Comparison of ENCODE assay signal across 18 mouse cellular contexts in genomic region chr6:30620994-30621393, GRCm38 (mm10). TPM values are rescaled to one million over a fixed set of nuclear protein-coding genes. Genes with fewer than 3 reads are reported as not detected.
DNase-seq lines count a peak whose midpoint lies in the region; ATAC-seq and TF ChIP-seq lines count a peak whose summit lies in the region.
"Had no signal": no experiment of that assay in that cellular context is flagged by ENCODE, and none has a peak within 500 bp of the region (broad histone marks: within the 10 kb centered on the region; RNA-seq: fewer than 3 reads in every experiment).

No protein-coding gene starts in this region.

- 71% methylated on average over 6 of the region's 6 CpGs for WGBS in liver, embryonic 13.5 days (ENCODE audit: insufficient replicate concordance)
- 85% methylated on average over 6 of the region's 6 CpGs for WGBS in liver, embryonic 12.5 days (ENCODE audit: insufficient replicate concordance)
- WGBS in embryonic facial prominence, embryonic 10.5 days: 85% methylated on average over 6 of the region's 6 CpGs
- WGBS in limb, embryonic 10.5 days: 80% methylated on average over 6 of the region's 6 CpGs
- WGBS in cerebellum, adult 2 months: 88% methylated on average over 6 of the region's 6 CpGs

- peak; percentile 25 for DNase-seq in gastrocnemius, postnatal 25 days
- DNase-seq in gastrocnemius, adult 18-20 months (ENCODE audit: low spot score): no peak
- DNase-seq in liver, embryonic 13.5 days: no peak
- no peak for DNase-seq in embryonic facial prominence, embryonic 10.5 days (ENCODE audit: low spot score)
- no peak for DNase-seq in limb, embryonic 10.5 days (ENCODE audit: low spot score)
- no peak for DNase-seq in cerebellum, adult 2 months
- DNase-seq in urinary bladder, postnatal 4 days (ENCODE audit: low spot score in 2 of 2): no peak
- DNase-seq: cerebellum, adult 11-12 months; gastrocnemius, postnatal 10 days; thymus, postnatal 14 days had no signal

- H3K27ac ChIP-seq in liver, embryonic 13.5 days: peak overlapping the region; percentile 19; the same call in 1 of the 2 replicates
- no peak overlapping the region for H3K27ac ChIP-seq in liver, embryonic 12.5 days
- peak overlapping the region; percentile 89 for H3K27ac ChIP-seq in embryonic facial prominence, embryonic 10.5 days (replicated peaks)
- H3K27ac ChIP-seq in limb, embryonic 10.5 days: peak overlapping the region; percentile 91
- no peak overlapping the region for H3K27ac ChIP-seq in cerebellum, adult 2 months (ENCODE audit: insufficient read depth, low read length)
- H3K27ac ChIP-seq: hindbrain, embryonic 14.5 days; neural tube, embryonic 12.5 days had no signal

- no peak overlapping the region for H3K9ac ChIP-seq in liver, embryonic 13.5 days
- H3K9ac ChIP-seq in liver, embryonic 12.5 days: no peak overlapping the region
- H3K9ac ChIP-seq: hindbrain, embryonic 14.5 days; neural tube, embryonic 12.5 days had no signal

- H3K4me3 ChIP-seq in liver, embryonic 13.5 days (replicated peaks): no peak overlapping the region
- H3K4me3 ChIP-seq in liver, embryonic 12.5 days: no peak overlapping the region
- H3K4me3 ChIP-seq in embryonic facial prominence, embryonic 10.5 days: no peak overlapping the region
- H3K4me3 ChIP-seq in limb, embryonic 10.5 days: no peak overlapping the region
- no peak overlapping the region for H3K4me3 ChIP-seq in cerebellum, adult 2 months (replicated peaks; ENCODE audit: insufficient read depth, low read depth, low read length)
- H3K4me3 ChIP-seq: neural tube, embryonic 12.5 days had no signal

- H3K36me3 ChIP-seq in liver, embryonic 13.5 days: no peaks in the 10 kb centered on the region
- H3K36me3 ChIP-seq in liver, embryonic 12.5 days: no peaks in the 10 kb centered on the region
- H3K36me3 ChIP-seq in embryonic facial prominence, embryonic 10.5 days (replicated peaks): no peaks in the 10 kb centered on the region
- no peaks in the 10 kb centered on the region for H3K36me3 ChIP-seq in limb, embryonic 10.5 days
- H3K36me3 ChIP-seq: neural tube, embryonic 12.5 days had no signal

- H3K27me3 ChIP-seq in liver, embryonic 13.5 days: peaks cover 45% of the 10 kb centered on the region
- peaks cover 60% of the 10 kb centered on the region for H3K27me3 ChIP-seq in liver, embryonic 12.5 days (replicated peaks)
- H3K27me3 ChIP-seq in embryonic facial prominence, embryonic 10.5 days (replicated peaks; ENCODE audit: low read depth, poor library complexity, severe bottlenecking): no peaks in the 10 kb centered on the region
- H3K27me3 ChIP-seq in limb, embryonic 10.5 days (ENCODE audit: low read depth, poor library complexity, severe bottlenecking): no peaks in the 10 kb centered on the region
- H3K27me3 ChIP-seq in cerebellum, adult 2 months (ENCODE audit: control insufficient read depth, insufficient read depth, low read length): no peaks in the 10 kb centered on the region
- H3K27me3 ChIP-seq: neural tube, embryonic 12.5 days had no signal

- H3K4me2 ChIP-seq in liver, embryonic 13.5 days: no peak overlapping the region
- H3K4me2 ChIP-seq in liver, embryonic 12.5 days: no peak overlapping the region
- H3K4me2 ChIP-seq: hindbrain, embryonic 14.5 days; neural tube, embryonic 12.5 days had no signal

- ATAC-seq in liver, embryonic 13.5 days (ENCODE audit: low read depth): no peak
- no peak for ATAC-seq in liver, embryonic 12.5 days
- ATAC-seq: forebrain, embryonic 16.5 days; midbrain, embryonic 16.5 days; Patski had no signal

- TF ChIP-seq CTCF in cerebellum, adult 2 months (IDR thresholded peaks at IDR 0.05; ENCODE audit: borderline replicate concordance, insufficient read depth, low read depth, low read length): no peak

- H3K9me3 ChIP-seq in liver, embryonic 13.5 days (replicated peaks): no peaks in the 10 kb centered on the region
- no peaks in the 10 kb centered on the region for H3K9me3 ChIP-seq in liver, embryonic 12.5 days (replicated peaks)
- H3K9me3 ChIP-seq in embryonic facial prominence, embryonic 10.5 days: no peaks in the 10 kb centered on the region
- H3K9me3 ChIP-seq in limb, embryonic 10.5 days (replicated peaks): no peaks in the 10 kb centered on the region
- H3K9me3 ChIP-seq: neural tube, embryonic 12.5 days had no signal

- TF ChIP-seq POLR2A in cerebellum, adult 2 months (IDR thresholded peaks at IDR 0.05; ENCODE audit: borderline replicate concordance, insufficient read depth, low read length): no peak

- H3K4me1 ChIP-seq in liver, embryonic 13.5 days (replicated peaks): peaks cover 15% of the 10 kb centered on the region
- peaks cover 20% of the 10 kb centered on the region for H3K4me1 ChIP-seq in liver, embryonic 12.5 days
- peaks cover 54% of the 10 kb centered on the region for H3K4me1 ChIP-seq in embryonic facial prominence, embryonic 10.5 days
- H3K4me1 ChIP-seq in limb, embryonic 10.5 days: peaks cover 61% of the 10 kb centered on the region
- H3K4me1 ChIP-seq in cerebellum, adult 2 months (ENCODE audit: control insufficient read depth, insufficient read depth, low read length): peaks cover 3% of the 10 kb centered on the region

RNA-seq across cellular contexts. Expression of gene Cpa5, which starts 10.2 kb away (rescaled TPM):
- total RNA-seq in gastrocnemius, postnatal 25 days (2021): not detected
- total RNA-seq in gastrocnemius, adult 18-20 months (2021): not detected
- polyA plus RNA-seq in liver, embryonic 13.5 days (2015; fragmentation: Nextera tagmentation; extraction: Ambion mirVana): not detected in 2 replicates
- polyA plus RNA-seq in liver, embryonic 12.5 days (2016; fragmentation: Nextera tagmentation; extraction: Ambion mirVana): 0.11 TPM in 1 of 2 replicates, not detected in the other
- polyA plus RNA-seq in embryonic facial prominence, embryonic 10.5 days (2016; fragmentation: Nextera tagmentation; extraction: Ambion mirVana): 0.36 and 0.41 TPM in 2 replicates
- polyA plus RNA-seq in limb, embryonic 10.5 days (2016; fragmentation: Nextera tagmentation; extraction: Ambion mirVana): 0.23 and 0.35 TPM in 2 replicates
- 0.05 TPM in 1 of 2 replicates, not detected in the other for polyA plus RNA-seq in cerebellum, adult 2 months (2012; rRNA removed)
- total RNA-seq: common myeloid progenitor, adult 5-6 weeks; layer of hippocampus, adult 8-10 months had no signal
- polyA plus RNA-seq: forebrain, embryonic 16.5 days; midbrain, embryonic 16.5 days; neural tube, embryonic 12.5 days had no signal

RNA-seq across cellular contexts. Expression of gene Cpa1, which starts 18.0 kb away (rescaled TPM):
- not detected for total RNA-seq in gastrocnemius, postnatal 25 days (2021)
- not detected for total RNA-seq in gastrocnemius, adult 18-20 months (2021)
- 0.52 and 1.4 TPM in 2 replicates for polyA plus RNA-seq in liver, embryonic 13.5 days (2015; fragmentation: Nextera tagmentation; extraction: Ambion mirVana)
- polyA plus RNA-seq in liver, embryonic 12.5 days (2016; fragmentation: Nextera tagmentation; extraction: Ambion mirVana): 0.54 and 0.91 TPM in 2 replicates
- 0.26 and 0.34 TPM in 2 replicates for polyA plus RNA-seq in embryonic facial prominence, embryonic 10.5 days (2016; fragmentation: Nextera tagmentation; extraction: Ambion mirVana)
- 0.38 TPM in 2 replicates for polyA plus RNA-seq in limb, embryonic 10.5 days (2016; fragmentation: Nextera tagmentation; extraction: Ambion mirVana)
- not detected in 2 replicates for polyA plus RNA-seq in cerebellum, adult 2 months (2012; rRNA removed)
- total RNA-seq: common myeloid progenitor, adult 5-6 weeks; layer of hippocampus, adult 8-10 months had no signal
- polyA plus RNA-seq: Patski had no signal

RNA-seq across cellular contexts. Expression of gene Cpa4, which starts 52.8 kb away (rescaled TPM):
- total RNA-seq in gastrocnemius, postnatal 25 days (2021): not detected
- total RNA-seq in gastrocnemius, adult 18-20 months (2021): not detected
- polyA plus RNA-seq in liver, embryonic 13.5 days (2015; fragmentation: Nextera tagmentation; extraction: Ambion mirVana): 0.13 and 0.16 TPM in 2 replicates
- polyA plus RNA-seq in liver, embryonic 12.5 days (2016; fragmentation: Nextera tagmentation; extraction: Ambion mirVana): 0.12 and 0.35 TPM in 2 replicates
- 0.85 and 1.1 TPM in 2 replicates for polyA plus RNA-seq in embryonic facial prominence, embryonic 10.5 days (2016; fragmentation: Nextera tagmentation; extraction: Ambion mirVana)
- 1.1 and 1.4 TPM in 2 replicates for polyA plus RNA-seq in limb, embryonic 10.5 days (2016; fragmentation: Nextera tagmentation; extraction: Ambion mirVana)
- polyA plus RNA-seq in cerebellum, adult 2 months (2012; rRNA removed): 0.14 and 0.16 TPM in 2 replicates
- total RNA-seq: common myeloid progenitor, adult 5-6 weeks had no signal
- polyA plus RNA-seq: Patski had no signal

Comparison
In these comparisons a context has a peak if more than half of its experiments do, and no peak if none do; other contexts are left out.
1. H3K27ac ChIP-seq: peak in liver, embryonic 13.5 days (single experiment), embryonic facial prominence, embryonic 10.5 days (single experiment) and limb, embryonic 10.5 days (single experiment); none in liver, embryonic 12.5 days (single experiment) and cerebellum, adult 2 months (single experiment).